Mouse (Mus musculus) heart, adult 2 months (tissue): ENCODE results near the gene Sult2a8. TPM values are rescaled to one million over a fixed set of nuclear protein-coding genes. Genes with fewer than 3 reads are reported as not detected.

Source experiments
- DNase-seq, 2 experiments: peaks; one replicate each; pipeline ENCODE4 v3.0.0; 2021
- H3K27ac ChIP-seq: fragments of 200-600 bp; 2 replicates; pipeline ENCODE4 v1.8.1; 2022
- H3K27me3 ChIP-seq: fragments of 200-500 bp; 2 replicates; pipeline ENCODE4 v1.6.1; 2012; ENCODE audit warnings: mild to moderate bottlenecking, low read length, inconsistent platforms, mixed read lengths; ENCODE audit not compliant: control insufficient read depth, insufficient read depth
- H3K36me3 ChIP-seq: fragments of 200-500 bp; 2 replicates; pipeline ENCODE4 v1.6.1; 2012; ENCODE audit warnings: low read length, inconsistent platforms; ENCODE audit not compliant: control insufficient read depth, insufficient read depth
- H3K4me1 ChIP-seq: fragments of 200-500 bp; 2 replicates; pipeline ENCODE4 v1.6.1; 2011; ENCODE audit warnings: low read length; ENCODE audit not compliant: control insufficient read depth, insufficient read depth
- H3K4me3 ChIP-seq: fragments of 200-600 bp; 2 replicates; pipeline ENCODE4 v1.8.1; 2022
- H3K79me2 ChIP-seq: fragments of 200-500 bp; replicated peaks from 2 replicates; pipeline ENCODE4 v1.6.1; 2012; ENCODE audit warnings: mild to moderate bottlenecking, inconsistent platforms, low read length, moderate library complexity, mixed read lengths; ENCODE audit not compliant: control insufficient read depth, insufficient read depth
- H3K9ac ChIP-seq: fragments of 200-500 bp; 2 replicates; pipeline ENCODE4 v1.6.1; 2012; ENCODE audit warnings: low read depth, mild to moderate bottlenecking, control low read depth, inconsistent platforms, low read length, mixed read lengths
- CTCF ChIP-seq: fragments of 200-600 bp; IDR thresholded peaks from 2 replicates; pipeline ENCODE4 v1.8.1; 2022; ENCODE audit warnings: antibody characterized with exemption, mild to moderate bottlenecking, moderate library complexity
- EP300 ChIP-seq: fragments of 200-500 bp; IDR thresholded peaks from 2 replicates; pipeline ENCODE4 v1.6.1; 2011; ENCODE audit warnings: low read depth, low read length, control low read depth; ENCODE audit not compliant: insufficient read depth
- POLR2A ChIP-seq: fragments of 200-500 bp; IDR thresholded peaks from 2 replicates; pipeline ENCODE4 v1.6.1; 2011; ENCODE audit warnings: mild to moderate bottlenecking, low read depth, low read length, control low read depth; ENCODE audit not compliant: insufficient read depth
- intact Hi-C: fragments of 180-260 bp; cut with DNase I; formaldehyde crosslinking; loops from one replicate; pipeline ENCODE4 v1.15.1; 2025
- polyA plus RNA-seq: library from polyadenylated mRNA; depleted of rRNA; stranded (reverse); fragments of >200 nt; gene quantifications from 2 replicates; pipeline ENCODE4 v1.2.3, GENCODE M21; 2012; rRNA removed
- total RNA-seq, 2 experiments: library from RNA; stranded (reverse); gene quantifications; 2 replicates each; pipeline ENCODE4 v1.2.3; 2021

The Sult2a8 gene
- total and polyA plus RNA-seq, 3 experiments = not detected

GRCm38 (mm10) chr7:14396462-14396861 is 50.1 kb downstream of the Sult2a8 start:
- Histone ChIP-seq H3K79me2 (no peaks in the 10 kb centered on the region), H3K27me3 (no peaks in the 10 kb centered on the region)

More at GRCm38 (mm10) chr7:14396462-14396861, 50.1 kb downstream of the Sult2a8 start:
- Histone ChIP-seq H3K36me3 (no peaks in the 10 kb centered on the region), H3K4me1 (no peaks in the 10 kb centered on the region), H3K4me3 (no peak overlapping the region), H3K27ac (no peak overlapping the region), H3K9ac (no peak overlapping the region)
- TF ChIP-seq EP300 = no peak
- TF ChIP-seq CTCF = no peak
- TF ChIP-seq POLR2A = no peak
- intact Hi-C loops = no loop called here
- DNase-seq = no peak

Other genes with a start within 250 kb of the Sult2a8 start
- not detected for gene Sult2a6, start 191.9 kb downstream of the Sult2a8 start, total RNA-seq
- gene Sult2a6, start 191.9 kb downstream of the Sult2a8 start, polyA plus RNA-seq = not detected in 2 replicates
- not detected for gene Obox8, start 113.2 kb downstream of the Sult2a8 start, total RNA-seq
- not detected in 2 replicates for gene Obox8, start 113.2 kb downstream of the Sult2a8 start, polyA plus RNA-seq
- gene Sult2a7, start 47.5 kb upstream of the Sult2a8 start, total RNA-seq = not detected
- gene Sult2a7, start 47.5 kb upstream of the Sult2a8 start, polyA plus RNA-seq = not detected in 2 replicates
- under 1 TPM in 1 of 2 experiments, not detected in 1; 0.16 TPM for gene Vmn1r90, start 116.7 kb upstream of the Sult2a8 start, total RNA-seq
- gene Vmn1r90, start 116.7 kb upstream of the Sult2a8 start, polyA plus RNA-seq = 0.03 TPM in 1 of 2 replicates, not detected in the other
- not detected for gene Obox7, start 212.7 kb upstream of the Sult2a8 start, total RNA-seq
- gene Obox7, start 212.7 kb upstream of the Sult2a8 start, polyA plus RNA-seq = not detected in 2 replicates